Comparison of ENCODE assay signal across 8 mouse cellular contexts in genomic region chr12:81788672-81789084, GRCm38 (mm10). TPM values are rescaled to one million over a fixed set of nuclear protein-coding genes. Genes with fewer than 3 reads are reported as not detected.
DNase-seq lines count a peak whose midpoint lies in the region; ATAC-seq and TF ChIP-seq lines count a peak whose summit lies in the region.

No protein-coding gene starts in this region.

- peak; percentile 99 for TF ChIP-seq CTCF in forebrain, postnatal 0 days (IDR thresholded peaks at IDR 0.05; ENCODE audit: low read depth)

- no peak overlapping the region for H3K27ac ChIP-seq in forebrain, postnatal 0 days (ENCODE audit: low read depth, low read length)

- no peak overlapping the region for H3K9ac ChIP-seq in forebrain, postnatal 0 days

- no peak overlapping the region for H3K4me2 ChIP-seq in forebrain, postnatal 0 days (ENCODE audit: low read depth)

- no peaks in the 10 kb centered on the region for H3K27me3 ChIP-seq in forebrain, postnatal 0 days (ENCODE audit: insufficient read depth, low read length)

- H3K9me3 ChIP-seq in forebrain, postnatal 0 days (ENCODE audit: low read length) = no peaks in the 10 kb centered on the region

- WGBS in forebrain, postnatal 0 days = 2% methylated on average over 9 of the region's 9 CpGs

- no peaks in the 10 kb centered on the region for H3K4me1 ChIP-seq in forebrain, postnatal 0 days (ENCODE audit: insufficient read depth)

- no peak overlapping the region for H3K4me3 ChIP-seq in forebrain, postnatal 0 days (ENCODE audit: low read depth, low read length)

- ATAC-seq in cerebellum, adult (ENCODE audit: insufficient number of reproducible peaks, low FRiP score, low TSS enrichment) = peak; percentile 65; the same call in 1 of the 2 replicates
- ATAC-seq in forebrain, postnatal 0 days = peak; percentile 71
- ATAC-seq in hematopoietic stem cell, adult 5-6 weeks (replicated peaks in 1 of 2; ENCODE audit: insufficient read depth in 1 of 2, low FRiP score in 2 of 2, low TSS enrichment in 1 of 2, low read depth in 1 of 2, poor library complexity in 2 of 2, severe bottlenecking in 2 of 2) = peak; percentile 86 to 96

- H3K36me3 ChIP-seq in forebrain, postnatal 0 days (ENCODE audit: insufficient read depth) = no peaks in the 10 kb centered on the region

- peak; percentile 87 for DNase-seq in Muller cell, postnatal 12 days (ENCODE audit: inconsistent ontology term)
- DNase-seq in forebrain, postnatal 0 days = peak; percentile 95
- DNase-seq in layer of hippocampus, postnatal 10 days (ENCODE audit: low spot score in 2 of 2) = peak; percentile 96 to 98
- DNase-seq in lung, postnatal 25 days (ENCODE audit: low spot score) = peak; percentile 94
- peak; percentile 82 for DNase-seq in right cerebral cortex, postnatal 14 days
- DNase-seq in urinary bladder, postnatal 14 days (ENCODE audit: low spot score) = peak; percentile 90

RNA-seq across cellular contexts. Expression of gene Map3k9, which starts 7.7 kb away (rescaled TPM):
- total RNA-seq in forebrain, postnatal 0 days (2014; rRNA removed) = 41.4 and 49.2 TPM in 2 replicates
- polyA plus RNA-seq in forebrain, postnatal 0 days (2015; fragmentation: Nextera tagmentation; extraction: Ambion mirVana) = 4.3 and 6.5 TPM in 2 replicates
- total RNA-seq in hematopoietic stem cell, adult 5-6 weeks (2017) = 2.3 and 7.1 TPM in 2 replicates
- 10 to 100 TPM; 47.4 to 55.0 TPM for total RNA-seq in layer of hippocampus, postnatal 10 days (2021)
